Mouse (Mus musculus): Measurements from ENCODE around the gene Cbx3. TPM values are rescaled to one million over a fixed set of nuclear protein-coding genes. Genes with fewer than 3 reads are reported as not detected.

Gene Cbx3
- 189 and 237 TPM in 2 replicates for polyA plus RNA-seq (2015; fragmentation: Nextera tagmentation; extraction: Ambion mirVana)

DNA sequence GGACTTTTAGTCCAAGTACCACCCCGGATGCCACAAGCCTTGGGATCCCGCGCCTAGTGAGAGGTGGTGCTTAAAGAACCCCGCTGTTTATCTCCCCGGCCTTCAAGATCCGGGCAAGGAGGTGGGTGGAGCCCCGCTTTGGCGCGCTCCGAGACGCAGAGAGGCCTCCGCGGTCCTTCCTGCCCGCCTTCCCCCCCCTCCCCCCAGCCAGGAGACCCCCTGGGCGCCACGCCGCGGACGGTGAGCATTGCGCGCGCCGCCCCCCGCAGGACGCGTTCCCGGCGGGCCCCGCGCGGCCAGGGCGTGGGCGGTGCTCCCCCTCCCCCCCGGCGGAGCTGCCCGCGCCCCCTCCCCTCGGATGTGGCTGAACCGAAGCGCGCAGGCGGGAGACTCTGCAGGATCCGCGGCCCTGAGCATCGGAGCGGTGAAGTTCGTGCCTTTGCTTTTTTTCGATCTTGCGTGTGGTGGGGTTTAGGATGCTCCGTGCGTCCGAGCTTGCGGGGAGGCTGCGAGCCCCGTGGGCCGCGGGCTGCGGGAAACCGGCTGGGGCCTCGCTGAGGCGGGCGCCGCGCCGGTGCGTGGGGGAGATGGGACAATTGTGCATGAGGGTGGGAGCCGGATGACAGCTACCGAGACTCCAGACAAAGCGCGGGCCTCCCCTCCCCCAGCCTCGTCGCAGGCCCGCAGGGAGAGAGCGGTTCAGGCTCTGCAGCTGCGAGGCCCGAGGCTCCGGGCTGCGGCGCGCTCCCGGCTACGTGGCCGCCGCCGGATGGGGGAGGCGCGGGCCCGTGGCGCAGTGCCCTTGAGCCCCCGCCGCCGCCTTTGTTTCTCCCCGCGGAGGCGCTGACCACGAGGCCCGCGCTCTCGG lies at the start of gene Cbx3:
Gene Cbx3 (plus strand): TSS at position 50 of the 868 bp plus-strand sequence.

DNA sequence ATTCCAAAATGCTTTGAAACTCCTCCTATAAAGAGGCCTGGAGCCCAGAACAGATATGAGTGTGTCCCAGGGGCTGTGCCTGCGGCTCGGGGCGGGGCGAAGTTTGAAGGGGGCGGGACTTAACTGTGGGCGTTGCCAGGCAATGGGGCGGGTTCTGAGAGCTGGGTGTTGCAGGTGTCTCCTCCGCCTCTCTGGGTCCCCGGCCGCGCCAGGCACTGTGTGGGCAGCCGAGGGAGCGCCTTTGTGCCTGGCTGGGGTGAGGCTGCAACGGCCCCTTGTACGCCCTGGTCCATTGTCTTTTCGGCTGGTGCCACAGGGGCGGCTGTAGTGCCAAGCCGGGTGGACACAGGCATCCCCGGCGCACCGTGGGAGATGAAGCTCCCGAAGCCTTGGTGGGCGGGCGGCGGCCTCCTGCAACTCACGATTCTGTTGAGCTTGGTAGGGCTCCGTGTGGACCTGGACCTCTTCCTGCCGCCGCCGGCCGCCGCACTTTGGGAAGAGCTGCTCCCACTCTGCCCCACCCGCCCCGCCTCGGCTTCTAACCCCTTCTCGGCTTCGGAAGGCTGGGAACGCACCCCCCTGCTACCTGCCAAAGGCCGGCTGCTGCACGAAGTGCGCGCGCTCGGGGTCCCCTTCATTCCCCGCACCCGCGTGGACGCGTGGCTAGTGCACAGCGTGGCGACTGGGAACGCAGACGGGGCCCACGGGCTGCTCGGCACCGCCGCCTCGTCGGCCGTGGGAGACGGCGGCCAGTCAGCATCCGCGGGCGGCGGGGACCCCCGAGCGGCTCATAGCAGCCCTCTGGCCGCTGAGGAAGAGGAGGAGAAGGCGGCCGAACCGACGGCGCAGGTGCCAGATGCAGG lies 37.4 kb upstream of the Cbx3 start, which contains the start of gene Nfe2l3:
Gene Nfe2l3 (plus strand): TSS at position 136 of the 863 bp plus-strand sequence.

DNA sequence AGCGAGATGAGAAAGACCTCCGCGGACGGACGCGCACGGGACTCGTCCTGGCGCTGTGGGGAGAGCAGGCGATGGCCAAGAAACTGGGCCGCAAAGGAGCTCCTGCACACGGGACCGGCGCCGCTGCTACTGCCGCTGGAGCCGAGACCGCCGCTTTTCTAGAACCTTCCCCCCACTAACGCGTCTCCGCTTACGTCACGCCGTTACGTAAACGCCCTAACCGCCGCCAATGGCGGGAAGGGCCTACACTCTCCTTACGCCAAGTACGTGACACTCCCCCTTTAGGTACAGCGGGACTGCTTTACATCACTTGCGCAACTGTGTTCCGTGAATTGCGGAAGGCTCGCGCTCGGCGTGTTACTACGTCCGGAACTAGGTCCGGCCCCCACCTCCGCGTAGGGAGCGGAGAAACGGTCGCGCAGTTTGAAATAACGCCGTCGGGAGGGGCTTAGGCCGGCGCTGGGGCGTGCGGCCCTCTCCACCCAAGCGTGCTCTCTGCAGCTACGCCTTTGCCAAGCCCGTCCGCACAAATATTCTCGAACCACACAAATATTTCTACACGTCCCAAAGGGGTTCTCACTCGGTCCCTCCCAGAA lies 347 bp upstream of the Cbx3 start, which contains the start of gene Hnrnpa2b1:
Gene Hnrnpa2b1 (minus strand): TSS at position 180 of the 596 bp plus-strand sequence.

DNA sequence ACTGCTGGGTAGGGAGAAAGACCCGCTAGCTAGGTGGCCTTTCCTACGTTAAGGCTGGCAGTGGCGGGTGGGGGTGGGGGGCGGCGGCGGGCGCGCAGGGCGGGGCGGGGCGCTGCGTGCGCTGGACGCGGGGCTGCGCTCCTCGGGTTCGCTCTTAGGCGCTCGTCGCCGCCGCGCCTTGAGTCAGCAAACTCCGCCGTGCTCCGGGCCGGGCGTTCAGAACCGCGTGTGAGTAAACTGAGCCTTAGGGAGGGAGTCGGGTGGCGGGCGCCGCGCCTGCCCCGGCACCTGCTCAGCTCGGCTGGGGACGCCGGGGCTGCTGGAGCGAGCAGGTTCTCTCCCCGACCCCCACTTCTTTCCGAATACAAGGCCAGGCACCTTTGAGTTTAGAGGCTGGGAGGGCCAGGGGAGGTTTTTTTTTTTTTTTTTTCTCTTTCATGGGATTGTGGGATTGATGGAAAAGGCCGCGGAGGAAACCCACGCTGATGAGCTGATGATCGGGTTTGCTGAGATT lies 53.7 kb downstream of the Cbx3 start, which contains the start of gene Snx10:
Gene Snx10 (plus strand): TSS at position 95 of the 514 bp plus-strand sequence.

Other genes with a start within 250 kb of the Cbx3 start
- 28.6 and 29.2 TPM in 2 replicates for gene Nfe2l3, start 37.7 kb upstream of the Cbx3 start, polyA plus RNA-seq (2015; fragmentation: Nextera tagmentation; extraction: Ambion mirVana)
- gene Hnrnpa2b1, start 466 bp upstream of the Cbx3 start, polyA plus RNA-seq (2015; fragmentation: Nextera tagmentation; extraction: Ambion mirVana): 580 and 726 TPM in 2 replicates
- gene Snx10, start 53.5 kb downstream of the Cbx3 start, polyA plus RNA-seq (2015; fragmentation: Nextera tagmentation; extraction: Ambion mirVana): 9.4 and 11.0 TPM in 2 replicates